Mouse (Mus musculus) urinary bladder, adult 2 months (tissue): ENCODE measurements around the gene Pkd1l2. TPM values are rescaled to one million over a fixed set of nuclear protein-coding genes. Genes with fewer than 3 reads are reported as not detected.

Experiments
- DNase-seq: peaks from one replicate; pipeline ENCODE4 v3.0.0; 2022; ENCODE audit warnings: low spot score
- polyA plus RNA-seq: library from polyadenylated mRNA; depleted of rRNA; stranded (reverse); fragments of >200 nt; gene quantifications from 2 replicates; pipeline ENCODE4 v1.2.3, GENCODE M21; 2012

Pkd1l2 gene
- polyA plus RNA-seq, 1 experiment: 0.07 TPM

DNA sequence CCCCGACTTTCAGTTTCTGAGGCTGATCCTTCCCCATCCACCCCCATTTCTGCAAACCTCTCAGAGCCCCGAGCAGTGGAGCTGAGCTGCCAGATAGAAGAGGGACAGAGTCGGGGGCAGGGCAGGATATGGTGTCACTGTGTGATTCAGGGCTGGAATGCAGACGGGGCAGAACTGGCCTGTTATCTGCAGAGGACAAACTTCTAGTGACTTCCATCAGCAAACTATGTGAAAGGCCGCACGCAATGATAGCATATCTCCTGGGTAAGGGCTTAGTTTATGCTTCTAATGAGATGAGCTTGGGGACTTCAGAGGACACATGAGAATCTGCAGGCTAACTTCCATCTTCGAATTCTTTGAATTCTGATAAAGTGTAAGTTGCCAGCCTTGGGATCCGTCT, 3.3 kb upstream of the Pkd1l2 start:
- peak; percentile 33 for DNase-seq

GRCm38 (mm10) chr8:117082947-117083559, 804 bp upstream of the Pkd1l2 start:
- no peak for DNase-seq

- DNase-seq: no peak
Observed at GRCm38 (mm10) chr8:117079652-117080051, 2.6 kb downstream of the Pkd1l2 start.

DNA sequence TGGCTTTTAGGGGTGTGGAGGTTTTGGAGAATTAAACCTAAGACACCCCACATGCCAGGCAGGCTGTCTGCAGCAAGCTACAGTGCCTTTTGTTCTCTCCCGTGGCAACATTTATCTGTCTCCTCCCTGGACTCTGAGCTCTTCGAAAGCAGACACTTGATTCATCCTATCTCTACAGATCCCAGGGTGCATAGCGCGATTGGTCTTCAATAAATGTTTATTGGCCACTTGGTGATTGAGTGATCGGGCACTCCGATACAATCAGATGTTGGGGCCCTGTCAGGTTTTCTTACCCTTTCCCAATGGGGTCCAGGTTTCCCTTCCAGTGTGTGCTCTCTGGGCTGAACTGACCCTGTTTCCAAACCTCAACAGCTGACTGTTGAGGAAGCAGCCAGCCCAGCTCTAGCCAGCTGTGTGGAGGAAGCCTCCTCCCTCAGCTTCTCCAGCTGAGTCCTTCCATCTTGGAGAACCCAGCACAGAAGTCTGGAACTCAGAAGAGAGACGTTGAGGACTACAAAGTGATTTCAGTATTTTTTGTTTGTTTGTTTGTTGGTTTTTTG, 3.8 kb downstream of the Pkd1l2 start:
- DNase-seq: no peak

GRCm38 (mm10) chr8:117074350-117075182, 7.7 kb downstream of the Pkd1l2 start:
- no peak for DNase-seq

GRCm38 (mm10) chr8:117069708-117070107, 12.5 kb downstream of the Pkd1l2 start:
- no peak for DNase-seq

- DNase-seq: no peak
Observed at GRCm38 (mm10) chr8:117068294-117068693, 14.0 kb downstream of the Pkd1l2 start.

GRCm38 (mm10) chr8:117067396-117067795, 14.9 kb downstream of the Pkd1l2 start:
- no peak for DNase-seq

DNA sequence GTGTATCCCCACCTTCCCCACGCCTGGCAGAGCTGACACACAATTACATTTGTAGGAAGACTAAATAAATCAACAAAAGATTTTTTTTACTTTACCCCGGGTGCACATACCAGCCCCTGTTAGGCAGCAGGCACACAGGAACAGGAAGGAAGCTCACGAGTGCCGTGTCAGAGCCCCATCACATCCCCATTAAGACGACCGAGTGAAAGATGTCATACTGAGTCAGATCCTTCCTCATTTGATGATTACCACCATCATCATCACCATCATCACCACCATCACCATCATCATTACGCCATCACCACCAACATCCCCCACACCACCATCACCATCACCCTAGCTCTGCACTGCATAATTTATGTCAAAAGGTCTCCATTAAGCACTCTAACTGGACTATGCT, 15.3 kb downstream of the Pkd1l2 start:
- DNase-seq: no peak

GRCm38 (mm10) chr8:117061180-117061880, 20.9 kb downstream of the Pkd1l2 start:
- no peak for DNase-seq

GRCm38 (mm10) chr8:117060306-117060705, 21.9 kb downstream of the Pkd1l2 start:
- no peak for DNase-seq

- DNase-seq: no peak
Observed at GRCm38 (mm10) chr8:117059021-117059420, 23.2 kb downstream of the Pkd1l2 start.

DNA sequence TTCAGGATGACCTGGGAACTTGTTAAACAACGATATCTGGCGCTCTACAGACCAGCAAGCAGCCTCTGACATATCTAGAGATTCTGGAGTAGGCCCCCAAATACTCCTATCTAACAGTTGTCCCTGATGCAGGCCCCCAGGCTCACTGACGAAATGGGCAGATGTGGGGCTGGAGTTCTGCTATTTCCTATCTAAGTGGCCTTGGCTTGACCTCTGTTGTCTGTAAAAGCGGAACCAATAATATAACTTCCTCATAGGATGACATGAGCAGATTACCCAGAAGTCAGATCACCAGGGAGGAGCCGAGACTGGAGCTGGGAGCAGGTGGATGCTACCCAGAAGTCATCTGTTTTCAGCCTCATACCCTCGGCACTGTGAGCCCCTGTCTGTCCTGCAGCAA, 27.2 kb downstream of the Pkd1l2 start:
- no peak for DNase-seq

- no peak for DNase-seq
Observed at GRCm38 (mm10) chr8:117054146-117054545, 28.1 kb downstream of the Pkd1l2 start.

DNA sequence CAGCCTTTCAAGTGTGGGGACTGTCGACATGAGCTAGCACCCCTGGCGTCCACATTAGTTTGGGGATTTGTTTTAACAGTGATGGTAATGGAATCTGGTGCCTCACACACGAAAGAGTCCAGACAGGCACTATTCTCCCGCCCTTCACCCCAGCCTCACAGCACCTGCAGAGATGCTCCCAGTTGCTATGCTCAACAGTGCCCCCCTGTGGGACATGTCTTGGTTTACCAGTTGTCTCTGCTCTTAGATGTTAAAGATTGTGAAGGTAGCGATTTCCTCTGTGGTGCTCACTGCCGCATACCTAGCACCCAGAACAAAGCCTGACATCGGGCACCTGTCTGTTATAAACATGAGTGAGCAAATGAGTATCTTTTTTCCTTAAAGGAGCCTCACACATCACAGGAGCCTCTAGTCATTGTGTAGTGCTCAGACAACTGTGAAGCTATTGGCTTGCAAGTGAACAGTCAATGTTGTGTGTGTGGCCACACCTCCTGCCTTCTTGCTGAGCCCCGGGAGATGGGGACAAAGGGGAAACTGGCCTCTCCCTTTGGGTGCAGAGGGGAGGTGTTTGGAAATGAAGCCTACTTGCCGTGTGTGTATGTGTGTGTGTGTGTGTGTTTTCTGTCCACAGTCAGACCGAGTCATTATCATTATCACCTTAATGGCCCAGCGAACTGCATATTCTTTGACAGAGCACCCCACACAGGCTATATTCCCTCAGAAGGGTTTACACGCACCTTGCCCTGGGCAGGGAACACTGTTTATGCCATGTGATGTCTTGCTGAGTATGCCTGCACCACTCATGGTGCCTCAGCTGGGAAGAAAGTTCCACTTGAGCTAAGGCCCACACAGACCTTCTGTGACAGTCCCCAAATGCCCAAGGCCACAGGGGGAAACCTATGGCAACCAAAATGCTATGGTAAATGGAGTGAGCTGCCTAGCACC, 28.8 kb downstream of the Pkd1l2 start:
- DNase-seq: no peak

GRCm38 (mm10) chr8:117051316-117051715, 30.9 kb downstream of the Pkd1l2 start:
- no peak for DNase-seq

DNA sequence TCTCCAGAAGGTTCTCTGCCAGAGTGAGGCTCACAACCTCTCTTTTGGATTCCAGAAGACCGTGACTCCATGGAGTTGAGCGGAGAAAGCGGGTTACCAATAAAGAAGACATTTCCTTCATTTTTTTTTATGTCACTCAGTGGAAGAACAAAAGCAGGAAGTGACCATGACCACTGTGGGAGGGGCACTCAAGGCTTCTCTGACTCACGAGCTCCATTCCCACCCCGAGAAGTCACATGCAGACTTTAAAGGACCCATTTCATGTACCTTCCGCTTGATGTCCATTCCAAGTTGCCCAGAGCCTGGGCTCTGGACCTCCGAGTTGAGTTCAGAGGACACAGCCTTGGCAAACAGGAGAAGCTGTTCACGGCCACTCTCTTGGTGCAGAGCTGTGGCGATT, 31.5 kb downstream of the Pkd1l2 start:
- no peak for DNase-seq

GRCm38 (mm10) chr8:117049444-117049843, 32.8 kb downstream of the Pkd1l2 start:
- no peak for DNase-seq

GRCm38 (mm10) chr8:117043584-117043983, 38.7 kb downstream of the Pkd1l2 start:
- no peak for DNase-seq

DNA sequence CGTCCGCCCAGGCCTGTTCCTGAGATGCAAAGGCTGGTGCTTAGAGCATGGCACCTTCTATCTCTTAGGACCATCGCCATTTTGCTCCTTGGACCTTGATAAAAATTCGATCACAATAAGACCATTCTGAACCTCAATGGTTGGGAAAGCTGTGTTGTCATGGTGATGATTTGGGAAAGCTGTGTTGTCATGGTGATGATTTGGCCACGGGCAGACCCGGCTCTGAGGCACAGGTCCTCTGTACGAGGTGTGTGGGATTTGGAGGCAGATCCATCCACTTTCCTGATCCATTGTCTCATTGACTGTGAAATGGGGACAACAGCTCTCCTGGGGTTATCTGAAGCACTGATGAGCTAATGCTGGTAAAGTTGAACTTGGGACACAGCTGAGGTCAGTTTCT, 42.4 kb downstream of the Pkd1l2 start:
- no peak for DNase-seq

DNA sequence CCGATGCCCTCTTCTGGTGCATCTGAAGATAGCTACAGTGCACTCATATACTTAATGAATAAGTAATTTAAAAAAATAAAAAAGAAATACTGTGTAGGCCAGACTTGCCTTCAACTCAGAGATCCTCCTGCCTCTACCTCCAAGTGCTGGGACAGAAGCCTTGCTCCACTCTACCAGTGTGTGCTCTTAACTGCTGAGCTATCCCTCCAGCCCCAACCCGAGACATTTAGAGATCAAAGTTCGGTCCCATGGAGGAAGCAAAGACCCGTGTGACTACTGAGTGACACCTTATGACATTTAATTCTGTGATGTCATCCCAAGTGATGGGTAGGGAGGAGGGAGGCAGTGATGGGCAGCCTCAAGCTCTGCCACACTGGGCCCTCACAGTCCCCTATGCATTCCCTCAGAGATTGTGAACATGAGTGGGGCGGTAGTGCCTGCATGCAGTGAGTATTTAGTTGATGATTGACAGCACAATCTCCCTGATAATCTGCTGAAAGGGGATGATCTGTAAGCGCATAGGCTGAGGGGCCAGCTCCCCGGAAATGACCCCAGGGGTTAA, 44.8 kb downstream of the Pkd1l2 start:
- no peak for DNase-seq
